Mouse (Mus musculus) erythroblast, embryonic 14.5 days (primary cell): ENCODE measurements around the gene 4930558K02Rik.

Experiments
- GATA1 ChIP-seq: IDR thresholded peaks from 2 replicates; pipeline ENCODE4 v1.6.1; 2012; ENCODE audit warnings: low read length, inconsistent platforms, mixed read lengths
- TAL1 ChIP-seq: IDR thresholded peaks from 3 replicates; pipeline ENCODE4 v1.6.1; 2012; ENCODE audit warnings: low read length, inconsistent platforms, mixed read lengths

- TF ChIP-seq GATA1: no peak
- TF ChIP-seq TAL1: no peak
These were observed 4.6 kb upstream of the 4930558K02Rik start for GRCm38 (mm10) chr1:161983979-161984566.
